Mouse (Mus musculus) pancreas, adult 10 weeks (tissue): Measurements from ENCODE around the gene Anks1. TPM values are rescaled to one million over a fixed set of nuclear protein-coding genes. Genes with fewer than 3 reads are reported as not detected.

Experiments used
- polyA plus RNA-seq: library from polyadenylated mRNA; stranded (reverse); fragments of 350-450 nt; fragmentation: Illumina TruSeq; extraction: RNeasy Lipid Tissue Mini Kit (QIAGEN cat#74804); gene quantifications from one replicate; pipeline ENCODE4 v1.2.3, GENCODE M21; 2015; ENCODE audit warnings: low read depth, low replicate concordance; ENCODE audit not compliant: insufficient read depth

Gene Anks1
- 7.6 TPM for polyA plus RNA-seq

GRCm38 (mm10) chr17:27908888-27909621, at the start of gene Anks1:
Gene Anks1 (plus strand): TSS chr17:27909306.

GRCm38 (mm10) chr17:27909622-27910500, 755 bp downstream of the Anks1 start, which contains the start of gene Taf11:
Gene Taf11 (minus strand): TSS chr17:27909844.

GRCm38 (mm10) chr17:28080045-28080816, 171.1 kb downstream of the Anks1 start, which contains the start of gene Tcp11:
Gene Tcp11 (minus strand): TSS chr17:28080639.

Other genes starting within 250 kb of the Anks1 start
- gene Spdef, start 180.4 kb upstream of the Anks1 start, polyA plus RNA-seq: 17.0 TPM
- 18.2 TPM for gene D17Wsu92e, start 88.7 kb upstream of the Anks1 start, polyA plus RNA-seq
- 15.4 TPM for gene Snrpc, start 71.2 kb upstream of the Anks1 start, polyA plus RNA-seq
- gene Uhrf1bp1, start 52.9 kb upstream of the Anks1 start, polyA plus RNA-seq: 2.0 TPM
- gene Taf11, start 538 bp downstream of the Anks1 start, polyA plus RNA-seq: 10.0 TPM
- gene Tcp11, start 171.3 kb downstream of the Anks1 start, polyA plus RNA-seq: not detected
- gene Scube3, start 232.8 kb downstream of the Anks1 start, polyA plus RNA-seq: 1.0 TPM